Mouse (Mus musculus) midbrain, embryonic 14.5 days (tissue): ENCODE measurements around the gene Atrn. TPM values are rescaled to one million over a fixed set of nuclear protein-coding genes. Genes with fewer than 3 reads are reported as not detected.

Experiments
- ATAC-seq: fragments of 200-750 bp; cut with Nextera tagmentation; 2 replicates; pipeline ENCODE4 v1.8.0; 2017; ENCODE audit warnings: moderate number of reproducible peaks, moderate library complexity; ENCODE audit not compliant: low FRiP score, low TSS enrichment
- DNase-seq: peaks from one replicate; pipeline ENCODE4 v3.0.0-alpha.2; 2015
- H3K27ac ChIP-seq: fragments of 300-500 bp; sonication (generic); replicated peaks from 2 replicates; pipeline ENCODE4 v1.5.1; 2014; ENCODE audit warnings: mild to moderate bottlenecking, low read depth, low read length, moderate library complexity
- H3K27me3 ChIP-seq: fragments of 300-500 bp; sonication (generic); 2 replicates; pipeline ENCODE4 v1.6.1; 2014; ENCODE audit warnings: low read length, control low read depth, mixed read lengths; ENCODE audit not compliant: control insufficient read depth, insufficient read depth
- H3K36me3 ChIP-seq: fragments of 300-500 bp; sonication (generic); 2 replicates; pipeline ENCODE4 v1.6.1; 2014; ENCODE audit warnings: low read length, control low read depth; ENCODE audit not compliant: control insufficient read depth, insufficient read depth
- H3K4me1 ChIP-seq: fragments of 300-500 bp; sonication (generic); 2 replicates; pipeline ENCODE4 v1.6.1; 2014; ENCODE audit warnings: mild to moderate bottlenecking, antibody characterized with exemption, low read length, control low read depth; ENCODE audit not compliant: control insufficient read depth, insufficient read depth
- H3K4me2 ChIP-seq: fragments of 300-500 bp; sonication (generic); 2 replicates; pipeline ENCODE4 v1.6.1; 2014; ENCODE audit warnings: mild to moderate bottlenecking, low read length, moderate library complexity
- H3K4me3 ChIP-seq: fragments of 300-500 bp; sonication (generic); replicated peaks from 2 replicates; pipeline ENCODE4 v1.5.1; 2014; ENCODE audit warnings: low read depth, low read length
- H3K9ac ChIP-seq: fragments of 300-500 bp; sonication (generic); replicated peaks from 2 replicates; pipeline ENCODE4 v1.6.1; 2014; ENCODE audit warnings: mild to moderate bottlenecking, low read length, moderate library complexity
- H3K9me3 ChIP-seq: fragments of 300-500 bp; sonication (generic); 2 replicates; pipeline ENCODE4 v1.6.1; 2016; ENCODE audit warnings: low read length, control low read depth, mixed read lengths; ENCODE audit not compliant: control insufficient read depth
- WGBS: fragments of 180-500 bp; shearing (Covaris S2); extraction: QIAGEN DNeasy Blood & Tissue Kit; methylation state at CpG from one replicate; pipeline ENCODE4 v1.1.7; 2014; 5-methylcytosine and 5-hydroxymethylcytosine counted together
- polyA plus RNA-seq: library from polyadenylated mRNA; unstranded; fragments of >200 nt; fragmentation: Nextera tagmentation; extraction: Ambion mirVana; gene quantifications from 2 replicates; pipeline ENCODE4 v1.2.1, GENCODE M21; 2014

The Atrn gene
- polyA plus RNA-seq, 1 experiment from 2014 or later: 22.5 TPM

GRCm38 (mm10) chr2:130929994-130930393 lies 23.7 kb downstream of the Atrn start:
- 93% methylated on average over 5 of the region's 5 CpGs for WGBS
- Histone ChIP-seq H3K27ac (no peak overlapping the region), H3K9me3 (no peaks in the 10 kb centered on the region), H3K4me1 (no peaks in the 10 kb centered on the region), H3K9ac (no peak overlapping the region), H3K36me3 (no peaks in the 10 kb centered on the region), H3K4me3 (no peak overlapping the region), H3K27me3 (no peaks in the 10 kb centered on the region), H3K4me2 (no peak overlapping the region)
- ATAC-seq (no peak), DNase-seq (no peak)

- WGBS: 93% methylated on average over 12 of the region's 12 CpGs
Measured at GRCm38 (mm10) chr2:130932865-130933264, 26.6 kb downstream of the Atrn start.

GRCm38 (mm10) chr2:130949781-130950180 lies 43.5 kb downstream of the Atrn start:
- Histone ChIP-seq H3K27ac (no peak overlapping the region), H3K4me3 (no peak overlapping the region), H3K4me1 (no peaks in the 10 kb centered on the region), H3K9me3 (no peaks in the 10 kb centered on the region), H3K4me2 (no peak overlapping the region), H3K9ac (no peak overlapping the region), H3K27me3 (no peaks in the 10 kb centered on the region), H3K36me3 (peaks cover 23% of the 10 kb centered on the region)
- DNase-seq: no peak
- 81% methylated on average over 2 of the region's 2 CpGs for WGBS
- no peak for ATAC-seq

More at GRCm38 (mm10) chr2:130932865-130933264, 26.6 kb downstream of the Atrn start:
- no peaks in the 10 kb centered on the region for H3K27me3 ChIP-seq
- H3K9me3 ChIP-seq: no peaks in the 10 kb centered on the region
- no peak overlapping the region for H3K9ac ChIP-seq
- H3K4me3 ChIP-seq: no peak overlapping the region
- no peaks in the 10 kb centered on the region for H3K4me1 ChIP-seq
- no peak overlapping the region for H3K4me2 ChIP-seq
- H3K27ac ChIP-seq: no peak overlapping the region
- no peak for ATAC-seq
- DNase-seq: no peak
- H3K36me3 ChIP-seq: peaks cover 7% of the 10 kb centered on the region; the same call in 1 of the 2 replicates

GRCm38 (mm10) chr2:130950548-130950947 lies 44.3 kb downstream of the Atrn start:
- H3K4me3 ChIP-seq: no peak overlapping the region
- WGBS: 8% methylated on average over 1 of the region's 1 CpGs
- no peak; the same call in 1 of the 2 replicates for ATAC-seq
- H3K27me3 ChIP-seq: no peaks in the 10 kb centered on the region
- no peaks in the 10 kb centered on the region for H3K4me1 ChIP-seq
- no peak overlapping the region for H3K9ac ChIP-seq
- no peak overlapping the region for H3K4me2 ChIP-seq
- DNase-seq: peak; percentile 94
- no peaks in the 10 kb centered on the region for H3K9me3 ChIP-seq
- no peak overlapping the region for H3K27ac ChIP-seq
- H3K36me3 ChIP-seq: peaks cover 23% of the 10 kb centered on the region

- ATAC-seq (no peak), DNase-seq (no peak)
- Histone ChIP-seq H3K9ac (no peak overlapping the region), H3K27me3 (no peaks in the 10 kb centered on the region), H3K4me1 (no peaks in the 10 kb centered on the region), H3K36me3 (peaks cover 16% of the 10 kb centered on the region), H3K4me3 (no peak overlapping the region), H3K4me2 (no peak overlapping the region), H3K9me3 (no peaks in the 10 kb centered on the region), H3K27ac (no peak overlapping the region)
- WGBS: 84% methylated on average over 2 of the region's 2 CpGs
Measured at GRCm38 (mm10) chr2:130958906-130959305, 52.6 kb downstream of the Atrn start.

GRCm38 (mm10) chr2:130961851-130962250 lies 55.6 kb downstream of the Atrn start:
- no peak overlapping the region for H3K4me3 ChIP-seq
- H3K27ac ChIP-seq: no peak overlapping the region
- H3K9me3 ChIP-seq: no peaks in the 10 kb centered on the region
- no peaks in the 10 kb centered on the region for H3K4me1 ChIP-seq
- no peak for ATAC-seq
- H3K9ac ChIP-seq: no peak overlapping the region
- H3K4me2 ChIP-seq: no peak overlapping the region
- H3K36me3 ChIP-seq: peaks cover 17% of the 10 kb centered on the region
- H3K27me3 ChIP-seq: no peaks in the 10 kb centered on the region
- DNase-seq: peak; percentile 78

GRCm38 (mm10) chr2:130965042-130965441 lies 58.7 kb downstream of the Atrn start:
- no peak for ATAC-seq
- WGBS: 97% methylated on average over 1 of the region's 1 CpGs
- no peak for DNase-seq

GRCm38 (mm10) chr2:130971030-130971429 lies 64.7 kb downstream of the Atrn start:
- no peak overlapping the region for H3K4me2 ChIP-seq
- ATAC-seq (no peak), DNase-seq (no peak)
- no peaks in the 10 kb centered on the region for H3K27me3 ChIP-seq
- H3K27ac ChIP-seq: no peak overlapping the region
- peaks cover 52% of the 10 kb centered on the region for H3K36me3 ChIP-seq
- no peak overlapping the region for H3K9ac ChIP-seq
- H3K4me1 ChIP-seq: no peaks in the 10 kb centered on the region
- no peak overlapping the region for H3K4me3 ChIP-seq
- H3K9me3 ChIP-seq: no peaks in the 10 kb centered on the region
- WGBS: 99% methylated on average over 4 of the region's 4 CpGs

More at GRCm38 (mm10) chr2:130965042-130965441, 58.7 kb downstream of the Atrn start:
- H3K9ac ChIP-seq: no peak overlapping the region
- H3K4me1 ChIP-seq: no peaks in the 10 kb centered on the region
- H3K4me3 ChIP-seq: no peak overlapping the region
- H3K36me3 ChIP-seq: 0 out of 2 replicates have a peak, but pooled peaks cover 5% of the 10 kb centered on the region
- no peak overlapping the region for H3K4me2 ChIP-seq
- no peaks in the 10 kb centered on the region for H3K27me3 ChIP-seq
- H3K27ac ChIP-seq: no peak overlapping the region
- no peaks in the 10 kb centered on the region for H3K9me3 ChIP-seq

GRCm38 (mm10) chr2:130972386-130972785 lies 66.1 kb downstream of the Atrn start:
- no peaks in the 10 kb centered on the region for H3K4me1 ChIP-seq
- H3K9ac ChIP-seq: no peak overlapping the region
- H3K4me3 ChIP-seq: no peak overlapping the region
- ATAC-seq (no peak), DNase-seq (no peak)
- no peak overlapping the region for H3K27ac ChIP-seq
- H3K36me3 ChIP-seq: peaks cover 58% of the 10 kb centered on the region
- H3K4me2 ChIP-seq: no peak overlapping the region
- 96% methylated on average over 4 of the region's 4 CpGs for WGBS
- H3K27me3 ChIP-seq: no peaks in the 10 kb centered on the region
- H3K9me3 ChIP-seq: no peaks in the 10 kb centered on the region
